Mouse (Mus musculus) hindbrain, embryonic 16.5 days (tissue): ENCODE measurements around the gene Ptf1a. TPM values are rescaled to one million over a fixed set of nuclear protein-coding genes. Genes with fewer than 3 reads are reported as not detected.

Source experiments
- ATAC-seq: fragments of 200-750 bp; cut with Nextera tagmentation; 2 replicates; pipeline ENCODE4 v1.8.0; 2017; ENCODE audit warnings: moderate TSS enrichment, moderate library complexity
- H3K27ac ChIP-seq: fragments of 300-500 bp; sonication (generic); 2 replicates; pipeline ENCODE4 v1.5.1; 2014; ENCODE audit warnings: low read depth, mild to moderate bottlenecking, control low read depth, low read length, moderate library complexity
- H3K27me3 ChIP-seq: fragments of 300-500 bp; sonication (generic); replicated peaks from 2 replicates; pipeline ENCODE4 v1.6.1; 2014; ENCODE audit warnings: low read length; ENCODE audit not compliant: control insufficient read depth, insufficient read depth
- H3K36me3 ChIP-seq: fragments of 300-500 bp; sonication (generic); 2 replicates; pipeline ENCODE4 v1.6.1; 2014; ENCODE audit warnings: mild to moderate bottlenecking, low read length, moderate library complexity, mixed read lengths; ENCODE audit not compliant: control insufficient read depth, insufficient read depth
- H3K4me1 ChIP-seq: fragments of 300-500 bp; sonication (generic); 2 replicates; pipeline ENCODE4 v1.6.1; 2014; ENCODE audit warnings: low read depth, low read length; ENCODE audit not compliant: control insufficient read depth, insufficient read depth
- H3K4me2 ChIP-seq: fragments of 300-500 bp; sonication (generic); 2 replicates; pipeline ENCODE4 v1.6.1; 2014; ENCODE audit warnings: mild to moderate bottlenecking, low read length, control low read depth, moderate library complexity
- H3K4me3 ChIP-seq: fragments of 300-500 bp; sonication (generic); 2 replicates; pipeline ENCODE4 v1.5.1; 2014; ENCODE audit warnings: mild to moderate bottlenecking, low read length, control low read depth, moderate library complexity
- H3K9ac ChIP-seq: fragments of 300-500 bp; sonication (generic); 2 replicates; pipeline ENCODE4 v1.6.1; 2014; ENCODE audit warnings: low read depth, mild to moderate bottlenecking, control low read depth, low read length, moderate library complexity
- H3K9me3 ChIP-seq: fragments of 300-500 bp; sonication (generic); 2 replicates; pipeline ENCODE4 v1.6.1; 2014; ENCODE audit warnings: mild to moderate bottlenecking, low read length, moderate library complexity; ENCODE audit not compliant: control insufficient read depth
- WGBS: fragments of 180-500 bp; shearing (Covaris S2); extraction: QIAGEN DNeasy Blood & Tissue Kit; methylation state at CpG from one replicate; pipeline ENCODE4 v1.1.7; 2014; 5-methylcytosine and 5-hydroxymethylcytosine counted together
- polyA plus RNA-seq: library from polyadenylated mRNA; unstranded; fragments of >200 nt; fragmentation: Nextera tagmentation; extraction: Ambion mirVana; gene quantifications from 2 replicates; pipeline ENCODE4 v1.2.1, GENCODE M21; 2015

Gene Ptf1a
- polyA plus RNA-seq, 1 experiment from 2014 or later, result 1.7 TPM

GRCm38 (mm10) chr2:19448042-19448700 lies 2.7 kb downstream of the Ptf1a start:
- H3K27ac ChIP-seq, result no peak overlapping the region
- peaks cover 23% of the 10 kb centered on the region for H3K4me1 ChIP-seq
- H3K9ac ChIP-seq, result no peak overlapping the region
- peak overlapping the region; percentile 53 for H3K4me2 ChIP-seq
- peak; percentile 74 for ATAC-seq
- H3K36me3 ChIP-seq, result no peaks in the 10 kb centered on the region
- WGBS, result under 1% methylated on average over 31 of the region's 31 CpGs
- H3K4me3 ChIP-seq, result peak overlapping the region; percentile 27
- H3K27me3 ChIP-seq, result peaks cover 80% of the 10 kb centered on the region
- H3K9me3 ChIP-seq, result no peaks in the 10 kb centered on the region

- H3K4me2 ChIP-seq, result no peak overlapping the region
- WGBS, result 24% methylated on average over 4 of the region's 4 CpGs
Measured at GRCm38 (mm10) chr2:19449308-19449707, 3.8 kb downstream of the Ptf1a start.

GRCm38 (mm10) chr2:19452531-19453055 lies 7.1 kb downstream of the Ptf1a start:
- no peak for ATAC-seq
- Histone ChIP-seq H3K9me3 (no peaks in the 10 kb centered on the region), H3K27me3 (peaks cover 82% of the 10 kb centered on the region), H3K4me1 (peaks cover 12% of the 10 kb centered on the region), H3K9ac (no peak overlapping the region), H3K27ac (no peak overlapping the region), H3K36me3 (no peaks in the 10 kb centered on the region), H3K4me2 (peak overlapping the region; percentile 30; the same call in 1 of the 2 replicates), H3K4me3 (no peak overlapping the region)
- 2% methylated on average over 19 of the region's 19 CpGs for WGBS

More at GRCm38 (mm10) chr2:19449308-19449707, 3.8 kb downstream of the Ptf1a start:
- Histone ChIP-seq H3K9me3 (no peaks in the 10 kb centered on the region), H3K9ac (no peak overlapping the region), H3K27me3 (peaks cover 84% of the 10 kb centered on the region), H3K4me3 (no peak overlapping the region), H3K4me1 (peaks cover 23% of the 10 kb centered on the region), H3K36me3 (no peaks in the 10 kb centered on the region), H3K27ac (no peak overlapping the region)
- no peak for ATAC-seq

GRCm38 (mm10) chr2:19455228-19455627 lies 9.8 kb downstream of the Ptf1a start:
- under 1% methylated on average over 5 of the region's 5 CpGs for WGBS
- Histone ChIP-seq H3K9me3 (no peaks in the 10 kb centered on the region), H3K4me1 (peaks cover 7% of the 10 kb centered on the region), H3K9ac (no peak overlapping the region), H3K4me2 (no peak overlapping the region), H3K27me3 (peaks cover 77% of the 10 kb centered on the region), H3K36me3 (no peaks in the 10 kb centered on the region), H3K4me3 (no peak overlapping the region), H3K27ac (no peak overlapping the region)
- ATAC-seq, result no peak

GRCm38 (mm10) chr2:19455857-19456482 lies 10.5 kb downstream of the Ptf1a start:
- no peak overlapping the region for H3K4me2 ChIP-seq
- 3% methylated on average over 10 of the region's 10 CpGs for WGBS
- no peak overlapping the region for H3K4me3 ChIP-seq
- no peaks in the 10 kb centered on the region for H3K9me3 ChIP-seq
- peaks cover 69% of the 10 kb centered on the region for H3K27me3 ChIP-seq
- peaks cover 7% of the 10 kb centered on the region for H3K4me1 ChIP-seq
- H3K9ac ChIP-seq, result no peak overlapping the region
- H3K36me3 ChIP-seq, result no peaks in the 10 kb centered on the region
- no peak overlapping the region for H3K27ac ChIP-seq
- 0 out of 2 replicates have a peak, but pooled peaks have one; percentile 58 for ATAC-seq

GRCm38 (mm10) chr2:19458785-19459184 lies 13.3 kb downstream of the Ptf1a start:
- Histone ChIP-seq H3K36me3 (no peaks in the 10 kb centered on the region), H3K4me2 (no peak overlapping the region), H3K27ac (no peak overlapping the region), H3K27me3 (peaks cover 41% of the 10 kb centered on the region), H3K4me3 (no peak overlapping the region), H3K9ac (no peak overlapping the region), H3K9me3 (no peaks in the 10 kb centered on the region), H3K4me1 (peaks cover 3% of the 10 kb centered on the region; the same call in 1 of the 2 replicates)
- no peak for ATAC-seq
- 18% methylated on average over 2 of the region's 2 CpGs for WGBS

GRCm38 (mm10) chr2:19461940-19462339 lies 16.5 kb downstream of the Ptf1a start:
- Histone ChIP-seq H3K9me3 (no peaks in the 10 kb centered on the region), H3K9ac (no peak overlapping the region), H3K27ac (no peak overlapping the region), H3K4me3 (no peak overlapping the region), H3K4me1 (no peaks in the 10 kb centered on the region), H3K36me3 (no peaks in the 10 kb centered on the region), H3K4me2 (no peak overlapping the region), H3K27me3 (peaks cover 16% of the 10 kb centered on the region)
- WGBS, result 38% methylated on average over 2 of the region's 2 CpGs
- no peak for ATAC-seq

- no peaks in the 10 kb centered on the region for H3K36me3 ChIP-seq
- no peaks in the 10 kb centered on the region for H3K4me1 ChIP-seq
- H3K9me3 ChIP-seq, result no peaks in the 10 kb centered on the region
- H3K27ac ChIP-seq, result no peak overlapping the region
- 87% methylated on average over 3 of the region's 3 CpGs for WGBS
- no peak overlapping the region for H3K4me3 ChIP-seq
- no peak overlapping the region for H3K9ac ChIP-seq
- H3K4me2 ChIP-seq, result no peak overlapping the region
- ATAC-seq, result no peak
- no peaks in the 10 kb centered on the region for H3K27me3 ChIP-seq
Measured at GRCm38 (mm10) chr2:19490262-19490661, 44.8 kb downstream of the Ptf1a start.
